Mouse (Mus musculus) liver, embryonic 11.5 days (tissue): Measurements from ENCODE around the gene Gm17657. TPM values are rescaled to one million over a fixed set of nuclear protein-coding genes. Genes with fewer than 3 reads are reported as not detected.

Experiments
- ATAC-seq: fragments of 200-750 bp; cut with Nextera tagmentation; replicated peaks from 2 replicates; pipeline ENCODE4 v1.8.0; 2017; ENCODE audit warnings: moderate number of reproducible peaks, mild to moderate bottlenecking, moderate TSS enrichment, moderate library complexity; ENCODE audit not compliant: low FRiP score
- DNase-seq: peaks from one replicate; pipeline ENCODE4 v3.0.0-alpha.2; 2017; ENCODE audit warnings: low spot score
- H3K27ac ChIP-seq: fragments of 300-500 bp; sonication (generic); 2 replicates; pipeline ENCODE4 v1.5.1; 2014; ENCODE audit warnings: mild to moderate bottlenecking, low read depth, low read length, control low read depth
- H3K27me3 ChIP-seq: fragments of 300-500 bp; sonication (generic); replicated peaks from 2 replicates; pipeline ENCODE4 v1.6.1; 2014; ENCODE audit warnings: low read length, mixed read lengths; ENCODE audit not compliant: control insufficient read depth, insufficient read depth
- H3K36me3 ChIP-seq: fragments of 300-500 bp; sonication (generic); 2 replicates; pipeline ENCODE4 v1.6.1; 2014; ENCODE audit warnings: mild to moderate bottlenecking, low read length, moderate library complexity, mixed read lengths; ENCODE audit not compliant: control insufficient read depth, insufficient read depth
- H3K4me1 ChIP-seq: fragments of 300-500 bp; sonication (generic); replicated peaks from 2 replicates; pipeline ENCODE4 v1.6.1; 2014; ENCODE audit warnings: low read length, mixed read lengths; ENCODE audit not compliant: control insufficient read depth, insufficient read depth
- H3K4me2 ChIP-seq: fragments of 300-500 bp; sonication (generic); 2 replicates; pipeline ENCODE4 v1.6.1; 2014; ENCODE audit warnings: mild to moderate bottlenecking, control low read depth, moderate library complexity
- H3K4me3 ChIP-seq: fragments of 300-500 bp; sonication (generic); 2 replicates; pipeline ENCODE4 v1.5.1; 2014; ENCODE audit warnings: low read depth, low read length, control low read depth
- H3K9ac ChIP-seq: fragments of 300-500 bp; sonication (generic); 2 replicates; pipeline ENCODE4 v1.6.1; 2014; ENCODE audit warnings: low read depth, low read length, control low read depth
- H3K9me3 ChIP-seq: fragments of 300-500 bp; sonication (generic); 2 replicates; pipeline ENCODE4 v1.6.1; 2016; ENCODE audit warnings: low read length, inconsistent platforms, mixed read lengths; ENCODE audit not compliant: control insufficient read depth
- WGBS: fragments of 180-500 bp; shearing (Covaris S2); extraction: QIAGEN DNeasy Blood & Tissue Kit; methylation state at CpG from one replicate; pipeline ENCODE4 v1.1.7; 2014; 5-methylcytosine and 5-hydroxymethylcytosine counted together
- polyA plus RNA-seq: library from polyadenylated mRNA; unstranded; fragments of >200 nt; fragmentation: Nextera tagmentation; extraction: Ambion mirVana; gene quantifications from 2 replicates; pipeline ENCODE4 v1.2.1, GENCODE M21; 2014

Gene Gm17657
- polyA plus RNA-seq = 0.11 TPM in 1 of 2 replicates, not detected in the other

GRCm38 (mm10) chr17:29549543-29550428, at the start of gene Gm17657, which contains the start of gene Tbc1d22b:
Gm17657 (minus strand) TSS chr17:29549638.
Tbc1d22b (plus strand) TSS chr17:29549785.
- Histone ChIP-seq H3K4me3 (peak within 1 kb of the TSS; percentile 87), H3K36me3 (no peaks in the 10 kb centered on the region), H3K4me1 (peaks cover 20% of the 10 kb centered on the region), H3K9ac (peak within 1 kb of the TSS; percentile 87), H3K27me3 (no peaks in the 10 kb centered on the region), H3K27ac (peak within 1 kb of the TSS; percentile 39; the same call in 1 of the 2 replicates), H3K4me2 (peak within 1 kb of the TSS; percentile 94), H3K9me3 (no peaks in the 10 kb centered on the region)
- DNase-seq (peak; percentile 93), ATAC-seq (peak; percentile 99)
- under 1% methylated on average over 44 of the region's 44 CpGs for WGBS

- 92% methylated on average over 14 of the region's 14 CpGs for WGBS
- peaks cover 23% of the 10 kb centered on the region for H3K36me3 ChIP-seq
These were observed 49.6 kb upstream of the Gm17657 start for GRCm38 (mm10) chr17:29599051-29599450.

GRCm38 (mm10) chr17:29596771-29597132, 47.3 kb upstream of the Gm17657 start:
- Histone ChIP-seq H3K27me3 (no peaks in the 10 kb centered on the region), H3K27ac (no peak overlapping the region), H3K4me1 (no peaks in the 10 kb centered on the region; the same call in 1 of the 2 replicates), H3K4me2 (no peak overlapping the region), H3K9ac (no peak overlapping the region), H3K36me3 (peaks cover 17% of the 10 kb centered on the region), H3K9me3 (no peaks in the 10 kb centered on the region), H3K4me3 (no peak overlapping the region)
- DNase-seq (no peak), ATAC-seq (no peak)
- 88% methylated on average over 13 of the region's 13 CpGs for WGBS

More at GRCm38 (mm10) chr17:29599051-29599450, 49.6 kb upstream of the Gm17657 start:
- ATAC-seq = no peak
- no peak overlapping the region for H3K4me3 ChIP-seq
- H3K9ac ChIP-seq = no peak overlapping the region
- no peak overlapping the region for H3K27ac ChIP-seq
- DNase-seq = no peak
- no peaks in the 10 kb centered on the region for H3K27me3 ChIP-seq
- no peaks in the 10 kb centered on the region for H3K9me3 ChIP-seq
- H3K4me1 ChIP-seq = no peaks in the 10 kb centered on the region; the same call in 1 of the 2 replicates
- no peak overlapping the region for H3K4me2 ChIP-seq

GRCm38 (mm10) chr17:29595891-29596770, 46.7 kb upstream of the Gm17657 start:
- Histone ChIP-seq H3K4me1 (no peaks in the 10 kb centered on the region; the same call in 1 of the 2 replicates), H3K9ac (no peak overlapping the region), H3K9me3 (no peaks in the 10 kb centered on the region), H3K4me3 (no peak overlapping the region), H3K27me3 (no peaks in the 10 kb centered on the region), H3K36me3 (peaks cover 17% of the 10 kb centered on the region), H3K27ac (no peak overlapping the region), H3K4me2 (no peak overlapping the region)
- WGBS = 87% methylated on average over 15 of the region's 15 CpGs
- no peak for ATAC-seq
- DNase-seq = no peak

- Histone ChIP-seq H3K4me2 (no peak overlapping the region), H3K27ac (no peak overlapping the region), H3K4me3 (no peak overlapping the region), H3K36me3 (no peaks in the 10 kb centered on the region), H3K4me1 (peaks cover 3% of the 10 kb centered on the region), H3K27me3 (no peaks in the 10 kb centered on the region), H3K9me3 (no peaks in the 10 kb centered on the region), H3K9ac (no peak overlapping the region)
- WGBS = 71% methylated on average over 11 of the region's 11 CpGs
- ATAC-seq (no peak), DNase-seq (no peak)
These were observed 39.9 kb upstream of the Gm17657 start for GRCm38 (mm10) chr17:29589221-29589898.

GRCm38 (mm10) chr17:29586921-29587320, 37.5 kb upstream of the Gm17657 start:
- DNase-seq (no peak), ATAC-seq (no peak)
- Histone ChIP-seq H3K27ac (no peak overlapping the region), H3K4me1 (peaks cover 11% of the 10 kb centered on the region), H3K36me3 (no peaks in the 10 kb centered on the region), H3K27me3 (no peaks in the 10 kb centered on the region), H3K9ac (no peak overlapping the region), H3K9me3 (no peaks in the 10 kb centered on the region), H3K4me2 (no peak overlapping the region), H3K4me3 (no peak overlapping the region)
- 83% methylated on average over 9 of the region's 9 CpGs for WGBS

- Histone ChIP-seq H3K9ac (no peak overlapping the region), H3K4me3 (no peak overlapping the region), H3K9me3 (no peaks in the 10 kb centered on the region), H3K27ac (no peak overlapping the region), H3K36me3 (no peaks in the 10 kb centered on the region), H3K4me2 (no peak overlapping the region), H3K27me3 (no peaks in the 10 kb centered on the region), H3K4me1 (peaks cover 11% of the 10 kb centered on the region)
- WGBS = 68% methylated on average over 6 of the region's 6 CpGs
- ATAC-seq = no peak
- DNase-seq = no peak
These were observed 36.0 kb upstream of the Gm17657 start for GRCm38 (mm10) chr17:29585446-29585845.

- no peaks in the 10 kb centered on the region for H3K9me3 ChIP-seq
- no peak overlapping the region for H3K9ac ChIP-seq
- no peak overlapping the region for H3K27ac ChIP-seq
- H3K4me3 ChIP-seq = no peak overlapping the region
- WGBS = 86% methylated on average over 3 of the region's 3 CpGs
- no peak for DNase-seq
- peaks cover 11% of the 10 kb centered on the region for H3K4me1 ChIP-seq
- H3K36me3 ChIP-seq = no peaks in the 10 kb centered on the region
- H3K27me3 ChIP-seq = no peaks in the 10 kb centered on the region
- ATAC-seq = no peak
- no peak overlapping the region for H3K4me2 ChIP-seq
These were observed 35.3 kb upstream of the Gm17657 start for GRCm38 (mm10) chr17:29584737-29585136.
